Mouse (Mus musculus): Measurements from ENCODE around the gene Gls2. TPM values are rescaled to one million over a fixed set of nuclear protein-coding genes. Genes with fewer than 3 reads are reported as not detected.
A peak's percentile ranks its signal among the peaks of the same experiment; 100 is the strongest.

Gene Gls2
- polyA plus RNA-seq, 1 experiment from 2014 or later: 3.2 TPM

DNA sequence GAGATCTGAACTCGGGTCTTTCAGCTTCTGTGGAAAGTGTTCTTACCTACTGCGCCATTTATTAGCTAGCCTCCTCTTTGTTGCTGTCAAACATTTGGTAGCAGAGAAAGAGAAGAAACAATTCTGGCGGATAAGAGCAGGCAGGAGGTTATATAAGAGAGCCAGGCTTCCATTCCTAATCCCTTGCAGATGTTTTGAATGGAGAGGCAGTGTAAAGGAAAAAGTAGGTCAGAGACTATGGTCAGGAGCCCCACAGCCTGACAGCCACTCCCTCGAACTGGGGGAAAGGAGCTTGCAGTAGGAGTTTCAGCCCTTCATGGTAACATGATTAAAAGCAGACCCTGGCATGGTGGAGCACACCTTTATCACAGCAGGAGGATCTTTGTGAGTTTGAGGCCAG lies 42.1 kb downstream of the Gls2 start:
- Histone ChIP-seq H3K4me2 (ENCODE audit: low read depth, low read length) (no peak overlapping the region), H3K27ac (ENCODE audit: low read length) (no peak overlapping the region), H3K4me1 (ENCODE audit: control insufficient read depth, insufficient read depth, low read length) (peaks cover 2% of the 10 kb centered on the region; the same call in 1 of the 2 replicates), H3K9me3 (replicated peaks; ENCODE audit: control insufficient read depth, low read length) (no peaks in the 10 kb centered on the region), H3K27me3 (ENCODE audit: control insufficient read depth, insufficient read depth, low read length) (no peaks in the 10 kb centered on the region), H3K4me3 (replicated peaks; ENCODE audit: low read length) (no peak overlapping the region), H3K36me3 (ENCODE audit: control insufficient read depth, insufficient read depth, low read length) (0 out of 2 replicates have a peak, but pooled peaks cover 4% of the 10 kb centered on the region), H3K9ac (ENCODE audit: low read length) (no peak overlapping the region)
- 66% methylated on average over 4 of the region's 4 CpGs for WGBS
- no peak for ATAC-seq (ENCODE audit: insufficient read depth, low FRiP score)

- Histone ChIP-seq H3K4me3 (replicated peaks; ENCODE audit: low read length) (no peak overlapping the region), H3K27me3 (ENCODE audit: control insufficient read depth, insufficient read depth, low read length) (no peaks in the 10 kb centered on the region), H3K9ac (ENCODE audit: low read length) (no peak overlapping the region), H3K9me3 (replicated peaks; ENCODE audit: control insufficient read depth, low read length) (no peaks in the 10 kb centered on the region), H3K36me3 (ENCODE audit: control insufficient read depth, insufficient read depth, low read length) (0 out of 2 replicates have a peak, but pooled peaks cover 7% of the 10 kb centered on the region), H3K4me2 (ENCODE audit: low read depth, low read length) (no peak overlapping the region), H3K27ac (ENCODE audit: low read length) (no peak overlapping the region), H3K4me1 (ENCODE audit: control insufficient read depth, insufficient read depth, low read length) (no peaks in the 10 kb centered on the region)
- 71% methylated on average over 15 of the region's 15 CpGs for WGBS
- ATAC-seq (ENCODE audit: insufficient read depth, low FRiP score): no peak
Observed at GRCm38 (mm10) chr10:128237807-128238480, 43.7 kb downstream of the Gls2 start.

DNA sequence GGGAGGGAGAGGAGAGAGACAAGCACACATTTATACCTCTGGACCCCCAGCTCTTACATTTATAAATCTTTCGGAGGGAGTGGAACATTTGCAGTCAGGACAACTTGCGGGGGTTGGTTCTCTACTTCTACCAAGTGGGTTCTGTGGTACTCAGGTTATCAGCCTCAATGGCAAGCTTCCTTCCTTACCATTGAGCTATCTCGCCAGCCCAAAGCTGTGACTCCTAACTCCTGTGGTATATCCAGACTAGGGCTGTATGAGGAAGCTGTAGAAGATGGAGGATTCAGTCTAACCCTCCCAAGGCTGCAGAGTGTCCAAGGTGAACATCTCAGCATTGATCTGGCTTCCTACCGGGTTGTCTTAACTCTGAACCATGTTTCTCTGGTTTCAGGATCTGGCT lies 44.9 kb downstream of the Gls2 start:
- H3K36me3 ChIP-seq (ENCODE audit: control insufficient read depth, insufficient read depth, low read length): peaks cover 11% of the 10 kb centered on the region; the same call in 1 of the 2 replicates

DNA sequence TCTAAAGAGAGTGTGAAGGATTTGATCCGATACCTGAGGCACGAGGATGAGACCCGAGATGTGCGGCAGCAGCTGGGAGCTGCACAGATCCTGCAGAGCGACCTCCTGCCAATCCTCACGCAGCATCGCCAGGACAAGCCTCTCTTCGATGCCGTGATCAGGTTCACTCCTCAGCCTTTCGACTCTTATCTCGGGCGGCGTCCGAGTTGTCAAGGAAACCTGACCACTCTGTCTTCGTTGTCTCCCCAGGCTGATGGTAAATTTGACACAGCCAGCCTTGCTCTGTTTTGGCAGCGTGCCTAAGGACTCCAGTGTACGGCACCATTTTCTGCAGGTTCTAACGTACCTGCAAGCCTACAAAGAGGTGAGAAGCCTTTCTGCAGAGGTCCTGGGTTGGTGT lies 45.9 kb downstream of the Gls2 start:
- H3K36me3 ChIP-seq (ENCODE audit: control insufficient read depth, insufficient read depth, low read length): peaks cover 16% of the 10 kb centered on the region; the same call in 1 of the 2 replicates
- WGBS: 81% methylated on average over 18 of the region's 18 CpGs
- no peak for ATAC-seq (ENCODE audit: insufficient read depth, low FRiP score)

More for the DNA sequence above, 44.9 kb downstream of the Gls2 start:
- Histone ChIP-seq H3K4me3 (replicated peaks; ENCODE audit: low read length) (no peak overlapping the region), H3K9me3 (replicated peaks; ENCODE audit: control insufficient read depth, low read length) (no peaks in the 10 kb centered on the region), H3K4me1 (ENCODE audit: control insufficient read depth, insufficient read depth, low read length) (no peaks in the 10 kb centered on the region), H3K27me3 (ENCODE audit: control insufficient read depth, insufficient read depth, low read length) (no peaks in the 10 kb centered on the region), H3K4me2 (ENCODE audit: low read depth, low read length) (no peak overlapping the region), H3K9ac (ENCODE audit: low read length) (no peak overlapping the region), H3K27ac (ENCODE audit: low read length) (no peak overlapping the region)
- WGBS: 93% methylated on average over 4 of the region's 4 CpGs
- ATAC-seq (ENCODE audit: insufficient read depth, low FRiP score): no peak

DNA sequence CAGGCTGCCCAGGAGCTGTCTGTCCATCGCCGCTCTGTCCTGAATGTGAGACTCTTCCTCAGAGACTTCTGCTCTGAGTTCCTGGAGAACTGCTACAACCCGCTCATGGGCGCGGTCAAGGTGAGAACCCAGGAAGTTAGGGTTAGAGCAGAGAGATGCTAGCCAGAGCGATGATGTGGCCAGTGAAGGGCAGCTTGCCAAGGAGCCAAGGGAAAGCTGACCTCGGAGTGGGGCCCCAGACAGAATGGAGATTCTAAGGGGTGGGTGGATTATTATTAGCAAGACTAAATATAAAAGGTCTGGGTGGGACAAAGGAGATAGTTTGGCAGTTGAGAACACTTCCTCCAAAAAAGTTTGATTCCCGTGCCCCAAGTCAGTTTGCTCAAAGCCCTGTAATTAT lies 49.0 kb downstream of the Gls2 start:
- H3K9me3 ChIP-seq (replicated peaks; ENCODE audit: control insufficient read depth, low read length): no peaks in the 10 kb centered on the region
- WGBS: 91% methylated on average over 8 of the region's 8 CpGs
- H3K4me3 ChIP-seq (replicated peaks; ENCODE audit: low read length): no peak overlapping the region
- no peak overlapping the region for H3K4me2 ChIP-seq (ENCODE audit: low read depth, low read length)
- H3K4me1 ChIP-seq (ENCODE audit: control insufficient read depth, insufficient read depth, low read length): no peaks in the 10 kb centered on the region
- H3K27me3 ChIP-seq (ENCODE audit: control insufficient read depth, insufficient read depth, low read length): no peaks in the 10 kb centered on the region
- H3K36me3 ChIP-seq (ENCODE audit: control insufficient read depth, insufficient read depth, low read length): peaks cover 19% of the 10 kb centered on the region; the same call in 1 of the 2 replicates
- H3K9ac ChIP-seq (ENCODE audit: low read length): no peak overlapping the region
- ATAC-seq (ENCODE audit: insufficient read depth, low FRiP score): no peak
- no peak overlapping the region for H3K27ac ChIP-seq (ENCODE audit: low read length)

More for the DNA sequence above, 45.9 kb downstream of the Gls2 start:
- Histone ChIP-seq H3K27ac (ENCODE audit: low read length) (no peak overlapping the region), H3K4me2 (ENCODE audit: low read depth, low read length) (no peak overlapping the region), H3K9me3 (replicated peaks; ENCODE audit: control insufficient read depth, low read length) (no peaks in the 10 kb centered on the region), H3K4me1 (ENCODE audit: control insufficient read depth, insufficient read depth, low read length) (no peaks in the 10 kb centered on the region), H3K4me3 (replicated peaks; ENCODE audit: low read length) (no peak overlapping the region), H3K27me3 (ENCODE audit: control insufficient read depth, insufficient read depth, low read length) (no peaks in the 10 kb centered on the region), H3K9ac (ENCODE audit: low read length) (no peak overlapping the region)

DNA sequence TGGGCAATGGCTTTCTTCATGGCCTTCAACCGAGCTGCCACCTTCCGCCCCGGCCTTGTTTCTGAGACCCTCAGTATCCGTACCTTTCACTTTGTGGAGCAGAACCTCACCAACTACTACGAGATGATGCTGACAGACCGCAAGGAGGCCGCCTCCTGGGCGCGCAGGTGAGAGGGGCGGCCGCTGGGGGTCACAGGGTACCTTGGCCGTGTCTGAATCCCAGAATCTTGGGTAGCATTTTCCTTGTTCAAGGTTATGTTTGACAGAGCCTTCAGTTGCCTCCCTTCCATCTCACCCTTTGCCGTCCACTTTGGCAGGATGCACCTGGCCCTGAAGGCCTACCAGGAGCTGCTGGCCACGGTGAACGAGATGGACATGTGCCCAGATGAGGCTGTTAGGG lies 49.9 kb downstream of the Gls2 start:
- Histone ChIP-seq H3K36me3 (ENCODE audit: control insufficient read depth, insufficient read depth, low read length) (peaks cover 19% of the 10 kb centered on the region; the same call in 1 of the 2 replicates), H3K4me3 (replicated peaks; ENCODE audit: low read length) (no peak overlapping the region)
- WGBS: 94% methylated on average over 15 of the region's 15 CpGs

GRCm38 (mm10) chr10:128247020-128247732 lies 52.9 kb downstream of the Gls2 start:
- no peaks in the 10 kb centered on the region for H3K9me3 ChIP-seq (replicated peaks; ENCODE audit: control insufficient read depth, low read length)
- H3K4me1 ChIP-seq (ENCODE audit: control insufficient read depth, insufficient read depth, low read length): no peaks in the 10 kb centered on the region
- peak overlapping the region; percentile 62 for H3K27ac ChIP-seq (ENCODE audit: low read length)
- no peak overlapping the region; the same call in 1 of the 2 replicates for H3K4me3 ChIP-seq (replicated peaks; ENCODE audit: low read length)
- no peak overlapping the region for H3K4me2 ChIP-seq (ENCODE audit: low read depth, low read length)
- peaks cover 27% of the 10 kb centered on the region; the same call in 1 of the 2 replicates for H3K36me3 ChIP-seq (ENCODE audit: control insufficient read depth, insufficient read depth, low read length)
- H3K9ac ChIP-seq (ENCODE audit: low read length): no peak overlapping the region
- no peaks in the 10 kb centered on the region for H3K27me3 ChIP-seq (ENCODE audit: control insufficient read depth, insufficient read depth, low read length)
- WGBS: 81% methylated on average over 17 of the region's 17 CpGs
- no peak for ATAC-seq (ENCODE audit: insufficient read depth, low FRiP score)

More for the DNA sequence above, 49.9 kb downstream of the Gls2 start:
- Histone ChIP-seq H3K27ac (ENCODE audit: low read length) (no peak overlapping the region), H3K9ac (ENCODE audit: low read length) (no peak overlapping the region), H3K9me3 (replicated peaks; ENCODE audit: control insufficient read depth, low read length) (no peaks in the 10 kb centered on the region), H3K4me1 (ENCODE audit: control insufficient read depth, insufficient read depth, low read length) (no peaks in the 10 kb centered on the region), H3K27me3 (ENCODE audit: control insufficient read depth, insufficient read depth, low read length) (no peaks in the 10 kb centered on the region), H3K4me2 (ENCODE audit: low read depth, low read length) (no peak overlapping the region)
- ATAC-seq (ENCODE audit: insufficient read depth, low FRiP score): no peak

DNA sequence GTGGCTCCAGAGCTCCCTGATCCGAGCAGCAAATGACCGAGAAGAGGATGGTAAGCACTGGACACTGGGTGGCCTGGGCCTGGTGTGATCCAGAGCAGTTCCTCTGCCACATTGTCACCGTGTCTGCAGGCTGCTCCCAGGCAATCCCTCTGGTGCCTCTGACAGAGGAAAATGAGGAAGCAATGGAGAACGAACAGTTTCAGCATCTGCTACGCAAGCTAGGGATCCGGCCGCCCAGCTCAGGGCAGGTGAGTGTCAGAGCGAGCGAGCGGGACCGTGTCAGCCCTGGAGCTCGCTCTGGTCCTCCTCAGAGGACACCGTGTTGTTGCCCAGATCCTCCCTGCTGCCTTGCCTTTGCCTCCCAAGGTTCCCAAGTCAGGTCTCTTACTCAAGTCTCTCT lies 56.3 kb downstream of the Gls2 start:
- Histone ChIP-seq H3K9me3 (replicated peaks; ENCODE audit: control insufficient read depth, low read length) (no peaks in the 10 kb centered on the region), H3K4me2 (ENCODE audit: low read depth, low read length) (no peak overlapping the region), H3K4me3 (replicated peaks; ENCODE audit: low read length) (no peak overlapping the region), H3K4me1 (ENCODE audit: control insufficient read depth, insufficient read depth, low read length) (no peaks in the 10 kb centered on the region), H3K27me3 (ENCODE audit: control insufficient read depth, insufficient read depth, low read length) (no peaks in the 10 kb centered on the region), H3K27ac (ENCODE audit: low read length) (no peak overlapping the region), H3K9ac (ENCODE audit: low read length) (no peak overlapping the region), H3K36me3 (ENCODE audit: control insufficient read depth, insufficient read depth, low read length) (peaks cover 18% of the 10 kb centered on the region; the same call in 1 of the 2 replicates)
- WGBS: 96% methylated on average over 13 of the region's 13 CpGs
- ATAC-seq (ENCODE audit: insufficient read depth, low FRiP score): no peak

GRCm38 (mm10) chr10:128253677-128254255 lies 59.5 kb downstream of the Gls2 start, which contains the start of gene Apon:
Apon (plus strand) TSS chr10:128254096.
- H3K4me3 ChIP-seq (replicated peaks; ENCODE audit: low read length): no peak within 1 kb of the TSS
- H3K27me3 ChIP-seq (ENCODE audit: control insufficient read depth, insufficient read depth, low read length): no peaks in the 10 kb centered on the region
- H3K9ac ChIP-seq (ENCODE audit: low read length): no peak within 1 kb of the TSS
- peaks cover 15% of the 10 kb centered on the region; the same call in 1 of the 2 replicates for H3K36me3 ChIP-seq (ENCODE audit: control insufficient read depth, insufficient read depth, low read length)
- ATAC-seq (ENCODE audit: insufficient read depth, low FRiP score): no peak
- no peaks in the 10 kb centered on the region for H3K4me1 ChIP-seq (ENCODE audit: control insufficient read depth, insufficient read depth, low read length)
- H3K9me3 ChIP-seq (replicated peaks; ENCODE audit: control insufficient read depth, low read length): no peaks in the 10 kb centered on the region
- no peak within 1 kb of the TSS for H3K4me2 ChIP-seq (ENCODE audit: low read depth, low read length)
- no peak within 1 kb of the TSS for H3K27ac ChIP-seq (ENCODE audit: low read length)
- WGBS: 67% methylated on average over 4 of the region's 4 CpGs
